Mouse (Mus musculus) testis, adult 2 months (tissue): ENCODE results near the gene Mphosph9.

Experiments
- CTCF ChIP-seq: fragments of 200-500 bp; IDR thresholded peaks from 2 replicates; pipeline ENCODE4 v1.5.1; 2012; ENCODE audit warnings: low read depth, mild to moderate bottlenecking, inconsistent platforms, low read length, moderate library complexity; ENCODE audit not compliant: control insufficient read depth, insufficient read depth, insufficient replicate concordance
- POLR2A ChIP-seq: fragments of 200-500 bp; IDR thresholded peaks from 2 replicates; pipeline ENCODE4 v1.6.1; 2012; ENCODE audit warnings: low read depth, mild to moderate bottlenecking, inconsistent platforms, low read length, moderate library complexity; ENCODE audit not compliant: control insufficient read depth

GRCm38 (mm10) chr5:124234778-124235177 is 93.0 kb downstream of the Mphosph9 start:
- TF ChIP-seq POLR2A (no peak), CTCF (no peak)
